Mouse (Mus musculus): ENCODE data around the gene Ern1. TPM values are rescaled to one million over a fixed set of nuclear protein-coding genes. Genes with fewer than 3 reads are reported as not detected.
A peak's percentile ranks its signal among the peaks of the same experiment; 100 is the strongest.

Ern1 gene
- total RNA-seq, 2 experiments from 2014 or later = 7.6 to 9.5 TPM

GRCm38 (mm10) chr11:106486866-106487732 lies 553 bp downstream of the Ern1 start:
- intact Hi-C loops (cut with DNase I) = loop anchor here (5.0 kb wide), 1 partner anchor 35 kb away; no protein-coding TSS in a partner anchor
- DNase-seq (ENCODE audit: extremely low spot score in 1 of 2, low spot score in 2 of 2) = peak in 1 of 2 experiments; percentile 71

- no peak for DNase-seq (ENCODE audit: extremely low spot score in 1 of 2, low spot score in 2 of 2)
- intact Hi-C loops (cut with DNase I) = loop anchor here (5.0 kb wide), 1 partner anchor 34 kb away; no protein-coding TSS in a partner anchor
Observed at GRCm38 (mm10) chr11:106486042-106486865, 1.4 kb downstream of the Ern1 start.

DNA sequence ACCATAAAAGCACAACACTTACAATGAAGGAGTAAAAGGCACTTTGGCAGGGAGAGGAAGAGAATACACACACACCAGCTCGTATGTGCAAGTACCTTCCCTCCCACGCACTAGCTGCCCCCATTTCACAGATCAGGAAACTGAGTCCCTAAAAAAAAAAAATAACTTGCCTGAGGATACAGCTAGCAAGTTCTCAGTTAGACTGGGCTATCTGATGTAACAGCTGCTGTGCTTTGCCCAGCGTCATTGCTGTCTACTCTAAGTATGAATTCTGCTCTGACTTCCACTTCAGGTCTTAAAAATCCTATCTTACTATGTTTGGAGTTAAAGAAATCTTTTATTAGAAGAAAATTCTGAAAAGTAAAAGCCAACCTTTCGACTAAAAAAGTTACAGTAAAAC lies 2.0 kb downstream of the Ern1 start:
- DNase-seq (ENCODE audit: extremely low spot score in 1 of 2, low spot score in 2 of 2) = no peak
- intact Hi-C loops (cut with DNase I) = loop anchor here (5.0 kb wide), 1 partner anchor 33 kb away; no protein-coding TSS in a partner anchor

GRCm38 (mm10) chr11:106484875-106485274 lies 2.8 kb downstream of the Ern1 start:
- DNase-seq (ENCODE audit: extremely low spot score in 1 of 2, low spot score in 2 of 2) = no peak
- intact Hi-C loops (cut with DNase I) = loop anchor here (5.0 kb wide), 1 partner anchor 33 kb away; no protein-coding TSS in a partner anchor

- no peak for DNase-seq (ENCODE audit: extremely low spot score in 1 of 2, low spot score in 2 of 2)
- intact Hi-C loops (cut with DNase I) = no loop called here
Observed at GRCm38 (mm10) chr11:106482867-106483266, 4.8 kb downstream of the Ern1 start.

GRCm38 (mm10) chr11:106481651-106482050 lies 6.0 kb downstream of the Ern1 start:
- intact Hi-C loops (cut with DNase I) = no loop called here
- no peak for DNase-seq (ENCODE audit: extremely low spot score in 1 of 2, low spot score in 2 of 2)

GRCm38 (mm10) chr11:106480530-106480885 lies 7.1 kb downstream of the Ern1 start:
- no peak for DNase-seq (ENCODE audit: extremely low spot score in 1 of 2, low spot score in 2 of 2)
- intact Hi-C loops (cut with DNase I) = no loop called here

DNA sequence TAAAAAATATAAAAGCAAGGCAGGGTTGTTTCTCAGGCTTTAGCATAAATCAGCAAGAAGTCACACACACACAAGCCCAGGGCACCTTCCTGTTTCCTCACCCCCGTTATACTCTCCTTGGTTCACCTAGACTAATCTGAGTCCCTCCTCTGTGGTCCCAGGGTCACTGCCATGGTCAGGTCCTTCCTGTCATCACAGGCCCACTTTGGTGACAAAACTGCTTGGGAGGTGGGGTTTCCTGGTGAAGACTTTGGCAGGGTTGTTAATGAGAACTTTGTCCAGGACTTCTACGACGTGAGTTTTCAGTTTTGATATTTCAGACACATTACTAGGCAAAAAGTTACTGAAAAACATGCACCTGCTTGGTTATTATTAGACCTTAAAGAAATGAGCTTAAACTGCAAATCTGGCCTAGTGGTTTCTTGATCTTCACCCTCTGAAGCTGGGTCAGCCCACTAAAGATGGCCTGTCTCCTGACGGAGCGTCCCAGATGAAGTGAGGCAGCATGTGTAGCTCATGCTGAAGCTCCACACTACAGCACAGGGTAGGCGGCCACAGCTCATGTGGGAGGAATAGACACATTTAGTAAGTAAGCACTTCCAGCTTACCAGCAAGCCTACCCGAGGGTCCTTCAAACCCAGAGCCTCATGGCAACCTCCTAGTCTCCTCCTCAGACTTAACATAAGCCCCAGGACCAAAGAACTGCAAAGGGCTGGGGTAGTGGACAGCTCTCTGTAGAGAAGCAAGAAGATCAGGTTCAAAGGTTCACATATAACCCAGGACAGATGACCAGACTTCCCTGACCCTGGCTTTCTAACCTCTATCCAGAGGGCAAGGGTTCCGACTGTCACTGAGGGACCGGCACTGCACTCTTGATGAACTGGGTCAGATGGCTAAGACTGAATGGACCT lies 7.8 kb downstream of the Ern1 start:
- DNase-seq (ENCODE audit: extremely low spot score in 1 of 2, low spot score in 2 of 2) = no peak
- intact Hi-C loops (cut with DNase I) = no loop called here

- intact Hi-C loops (cut with DNase I) = no loop called here
- no peak for DNase-seq (ENCODE audit: extremely low spot score in 1 of 2, low spot score in 2 of 2)
Observed at GRCm38 (mm10) chr11:106478745-106479144, 8.9 kb downstream of the Ern1 start.

DNA sequence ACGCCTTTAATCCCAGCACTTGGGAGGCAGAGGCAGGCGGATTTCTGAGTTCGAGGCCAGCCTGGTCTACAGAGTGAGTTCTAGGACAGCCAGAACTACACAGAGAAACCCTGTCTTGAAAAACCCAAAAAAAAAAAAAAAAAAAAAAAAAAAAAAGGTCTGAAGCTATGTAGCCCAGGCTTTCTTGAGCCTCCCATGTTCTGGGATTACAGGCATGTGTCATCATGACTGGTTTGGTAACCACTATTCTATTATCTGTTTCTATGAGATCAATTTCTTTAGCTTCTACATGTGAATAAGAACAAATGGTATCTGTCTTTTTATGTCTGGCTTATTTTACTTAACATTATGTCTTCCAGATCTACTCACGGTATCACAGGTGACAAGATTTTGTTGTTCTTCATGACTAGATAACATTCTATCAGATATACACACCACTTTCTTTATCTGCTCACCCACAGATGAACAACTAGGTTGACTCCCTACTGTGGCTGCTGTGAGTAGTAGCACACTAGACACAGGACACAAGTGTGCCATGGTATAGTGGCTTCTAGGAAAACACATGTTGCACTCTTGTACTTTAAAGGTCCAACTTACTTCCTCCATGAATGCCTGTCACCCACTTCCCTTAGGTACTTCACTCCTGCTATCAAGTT lies 10.0 kb downstream of the Ern1 start:
- no peak for DNase-seq (ENCODE audit: extremely low spot score in 1 of 2, low spot score in 2 of 2)
- intact Hi-C loops (cut with DNase I) = no loop called here

- DNase-seq (ENCODE audit: extremely low spot score in 1 of 2, low spot score in 2 of 2) = no peak
Observed at GRCm38 (mm10) chr11:106475309-106475708, 12.3 kb downstream of the Ern1 start.

GRCm38 (mm10) chr11:106471629-106472028 lies 16.0 kb downstream of the Ern1 start:
- DNase-seq (ENCODE audit: extremely low spot score in 1 of 2, low spot score in 2 of 2) = no peak
- intact Hi-C loops (cut with DNase I) = no loop called here

More at GRCm38 (mm10) chr11:106475309-106475708, 12.3 kb downstream of the Ern1 start:
- intact Hi-C loops (cut with DNase I) = no loop called here

DNA sequence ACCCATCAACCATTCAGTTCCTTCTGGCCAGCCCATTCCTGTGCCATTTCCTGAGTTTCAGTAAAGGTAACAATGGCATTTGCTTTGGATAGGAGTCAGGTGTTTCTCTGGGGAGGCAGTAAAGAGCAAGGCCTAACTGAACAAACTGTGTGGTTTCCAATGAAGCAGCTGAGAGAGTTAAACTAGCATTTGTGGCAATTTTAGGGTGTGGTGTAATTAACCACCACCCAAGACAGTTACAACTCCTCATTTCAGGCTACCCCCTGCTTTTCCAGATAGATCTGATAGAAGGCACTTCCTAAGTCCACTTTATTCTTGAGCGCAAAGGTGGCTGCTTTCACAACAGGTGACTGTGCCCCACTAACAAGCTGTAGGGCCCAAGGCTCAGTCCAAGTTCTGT lies 19.1 kb downstream of the Ern1 start:
- intact Hi-C loops (cut with DNase I) = no loop called here
- DNase-seq (ENCODE audit: extremely low spot score in 1 of 2, low spot score in 2 of 2) = no peak

GRCm38 (mm10) chr11:106465932-106466331 lies 21.7 kb downstream of the Ern1 start:
- intact Hi-C loops (cut with DNase I) = no loop called here
- no peak for DNase-seq (ENCODE audit: extremely low spot score in 1 of 2, low spot score in 2 of 2)

DNA sequence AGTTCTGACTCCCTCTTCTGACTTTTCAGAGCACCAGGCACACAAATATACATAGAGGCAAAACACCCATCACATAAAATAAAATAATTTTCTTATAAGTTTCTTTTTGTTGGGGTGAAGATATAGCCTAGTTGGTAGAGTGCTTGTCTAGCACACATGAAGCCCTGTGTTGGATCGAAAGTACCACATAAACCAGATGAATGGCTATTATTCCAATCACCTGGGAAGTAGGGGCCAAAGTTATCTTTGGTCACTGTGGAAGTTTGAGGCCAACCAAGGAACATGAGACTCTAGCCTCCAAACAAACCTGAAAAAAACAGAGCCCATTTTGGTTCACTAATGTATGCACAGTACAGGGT lies 22.1 kb downstream of the Ern1 start:
- intact Hi-C loops (cut with DNase I) = no loop called here
- no peak for DNase-seq (ENCODE audit: extremely low spot score in 1 of 2, low spot score in 2 of 2)

DNA sequence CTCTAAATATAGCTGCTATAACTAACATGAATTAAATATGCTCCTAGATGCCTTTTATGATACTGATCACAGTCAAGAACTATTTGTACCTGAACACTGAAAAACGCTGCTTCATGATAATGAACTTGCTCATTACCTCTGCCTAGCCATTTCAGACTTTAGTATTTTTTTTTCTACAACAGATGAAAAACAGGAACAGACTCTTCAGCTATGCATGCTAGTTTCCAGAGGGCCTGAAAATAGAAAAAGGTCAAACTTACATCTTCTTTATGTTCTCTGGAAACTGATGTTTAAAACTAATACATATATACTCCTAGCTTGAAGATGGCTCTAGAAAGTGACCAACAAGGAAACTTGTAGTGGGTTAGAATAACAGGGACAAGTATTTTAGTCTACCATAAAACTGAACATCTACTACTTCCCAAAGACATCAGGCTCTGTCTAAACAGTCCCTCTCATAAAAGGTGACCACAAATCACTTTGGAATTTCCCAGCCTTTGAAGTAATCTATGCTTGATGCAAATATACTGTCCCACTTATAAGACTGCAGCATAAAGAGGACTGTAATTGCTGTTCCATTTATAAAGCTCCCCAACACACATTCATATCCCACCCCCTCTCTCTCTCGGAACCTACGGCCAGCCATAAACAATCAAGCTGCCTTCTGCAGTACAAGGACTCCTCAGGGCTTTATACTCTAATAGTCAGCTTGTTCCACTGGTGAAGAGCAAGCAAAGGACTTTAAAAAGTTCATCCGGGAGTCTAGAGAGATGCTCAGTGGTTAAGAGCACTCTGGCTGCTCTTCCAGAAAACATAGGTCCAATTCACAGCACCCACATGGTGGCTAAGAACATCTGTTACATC lies 22.7 kb downstream of the Ern1 start:
- no peak for DNase-seq (ENCODE audit: extremely low spot score in 1 of 2, low spot score in 2 of 2)
- intact Hi-C loops (cut with DNase I) = no loop called here

GRCm38 (mm10) chr11:106463845-106464244 lies 23.8 kb downstream of the Ern1 start:
- intact Hi-C loops (cut with DNase I) = no loop called here
- DNase-seq (ENCODE audit: extremely low spot score in 1 of 2, low spot score in 2 of 2) = no peak

Data from left cerebral cortex, postnatal 10 days (tissue).